Mouse (Mus musculus): ENCODE data around the gene Ms4a14. TPM values are rescaled to one million over a fixed set of nuclear protein-coding genes. Genes with fewer than 3 reads are reported as not detected.
"Not testable (repeated sequence)": the region's sequence is repeated elsewhere in the genome, so short reads cannot be mapped to it uniquely, and the experiment has no call there.

Ms4a14 gene
- polyA plus RNA-seq, 1 experiment: 0.19 TPM

DNA sequence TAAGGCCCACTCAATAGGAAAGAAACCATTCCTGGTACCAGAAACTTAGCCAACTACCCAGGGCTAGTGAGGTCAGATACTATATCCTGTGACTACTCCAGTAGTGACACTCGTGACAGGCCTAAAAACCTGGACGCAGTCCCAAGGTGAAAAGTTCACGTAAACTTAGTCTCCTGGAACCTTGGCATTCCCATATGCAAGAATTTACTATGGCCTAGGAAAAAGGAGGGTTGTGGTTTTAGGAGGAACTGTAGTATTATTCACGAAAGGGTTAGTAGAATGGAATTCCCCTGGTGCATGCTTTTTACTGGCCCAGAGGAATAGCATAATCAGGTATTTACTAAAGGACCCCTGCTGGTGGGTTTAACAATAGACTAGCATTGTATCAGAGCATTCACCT lies 2.5 kb upstream of the Ms4a14 start:
- Histone ChIP-seq H3K4me3 (replicated peaks; ENCODE audit: extremely low read depth, low read depth, low read length) (no peak overlapping the region), H3K4me1 (ENCODE audit: control insufficient read depth, insufficient read depth, low read length) (no peaks in the 10 kb centered on the region)
- no peak for TF ChIP-seq CTCF (IDR thresholded peaks at IDR 0.05; ENCODE audit: insufficient read depth, low read length)
- no peak for TF ChIP-seq POLR2A (IDR thresholded peaks at IDR 0.05; ENCODE audit: borderline replicate concordance, extremely low read depth, low read depth, low read length)
- WGBS: 80% methylated on average over 4 of the region's 4 CpGs
- DNase-seq: no peak

DNA sequence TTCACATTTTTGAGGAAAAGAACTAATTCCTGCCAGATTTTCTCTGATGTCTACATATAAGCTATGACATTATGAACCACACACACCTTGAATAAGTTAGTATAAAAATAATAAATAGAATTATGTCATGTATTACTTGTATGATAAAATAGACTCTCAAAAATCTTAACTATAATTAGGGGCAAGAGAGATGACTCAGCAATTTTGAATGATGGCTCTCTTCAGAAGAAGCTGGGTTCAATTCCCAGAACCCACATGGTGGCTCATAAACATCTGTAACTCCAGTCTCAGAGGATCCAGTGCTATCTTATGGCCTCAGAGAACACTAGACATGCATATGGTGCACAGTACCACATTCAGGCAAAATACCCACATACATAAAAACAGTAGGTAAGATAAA lies 5.4 kb downstream of the Ms4a14 start:
- no peaks in the 10 kb centered on the region for H3K4me1 ChIP-seq (ENCODE audit: control insufficient read depth, insufficient read depth, low read length)
- H3K4me3 ChIP-seq (replicated peaks; ENCODE audit: extremely low read depth, low read depth, low read length): no peak overlapping the region
- no peak for DNase-seq
- TF ChIP-seq CTCF (IDR thresholded peaks at IDR 0.05; ENCODE audit: insufficient read depth, low read length) (no peak), POLR2A (IDR thresholded peaks at IDR 0.05; ENCODE audit: borderline replicate concordance, extremely low read depth, low read depth, low read length) (no peak)

DNA sequence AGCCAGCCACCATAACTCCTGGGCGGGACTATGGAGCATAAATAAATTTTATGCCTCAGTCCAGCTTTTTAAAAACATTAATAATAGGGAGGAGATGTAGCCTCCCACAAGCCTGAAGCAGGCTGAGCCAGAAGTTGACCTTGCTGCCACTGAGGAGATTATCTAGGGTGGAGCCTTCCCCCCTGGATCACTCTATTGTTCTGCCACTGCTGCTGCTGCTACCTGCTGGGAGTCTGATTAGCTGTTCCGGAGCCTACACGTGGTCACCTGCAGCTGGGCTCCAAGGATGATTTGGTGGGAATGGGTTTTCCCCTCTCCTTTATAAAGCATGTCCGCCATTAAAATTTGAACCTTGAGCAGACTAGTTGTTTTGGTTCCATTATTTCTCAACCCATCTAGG lies 14.7 kb downstream of the Ms4a14 start:
- not testable (repeated sequence) for H3K4me1 ChIP-seq (ENCODE audit: control insufficient read depth, insufficient read depth, low read length); H3K4me3 ChIP-seq (replicated peaks; ENCODE audit: extremely low read depth, low read depth, low read length); DNase-seq
- WGBS: 59% methylated on average over 4 of the region's 4 CpGs

DNA sequence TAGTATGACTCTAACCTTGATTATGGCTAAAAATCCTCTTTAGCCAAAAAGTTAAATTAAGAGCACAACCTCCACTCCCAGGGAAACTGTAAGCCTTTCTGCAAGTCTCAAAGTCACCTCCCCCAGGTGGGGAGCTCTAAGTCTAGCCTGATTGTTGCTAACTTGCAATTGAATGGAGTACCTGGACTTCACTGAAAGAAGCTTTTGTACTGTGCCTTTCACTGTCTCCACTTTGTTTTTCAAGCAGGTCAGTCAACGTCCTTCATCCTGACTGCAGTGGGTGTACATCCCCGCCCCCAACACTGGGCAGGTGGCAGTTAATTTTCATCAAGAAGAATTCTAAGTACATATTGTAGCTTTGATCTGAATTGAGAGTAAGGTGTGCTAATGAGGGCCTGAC lies 15.3 kb downstream of the Ms4a14 start:
- no peaks in the 10 kb centered on the region for H3K4me1 ChIP-seq (ENCODE audit: control insufficient read depth, insufficient read depth, low read length)
- no peak for DNase-seq
- no peak overlapping the region for H3K4me3 ChIP-seq (replicated peaks; ENCODE audit: extremely low read depth, low read depth, low read length)
- 56% methylated on average over 2 of the region's 2 CpGs for WGBS
- no peak for TF ChIP-seq CTCF (IDR thresholded peaks at IDR 0.05; ENCODE audit: insufficient read depth, low read length)
- TF ChIP-seq POLR2A (IDR thresholded peaks at IDR 0.05; ENCODE audit: borderline replicate concordance, extremely low read depth, low read depth, low read length): no peak

DNA sequence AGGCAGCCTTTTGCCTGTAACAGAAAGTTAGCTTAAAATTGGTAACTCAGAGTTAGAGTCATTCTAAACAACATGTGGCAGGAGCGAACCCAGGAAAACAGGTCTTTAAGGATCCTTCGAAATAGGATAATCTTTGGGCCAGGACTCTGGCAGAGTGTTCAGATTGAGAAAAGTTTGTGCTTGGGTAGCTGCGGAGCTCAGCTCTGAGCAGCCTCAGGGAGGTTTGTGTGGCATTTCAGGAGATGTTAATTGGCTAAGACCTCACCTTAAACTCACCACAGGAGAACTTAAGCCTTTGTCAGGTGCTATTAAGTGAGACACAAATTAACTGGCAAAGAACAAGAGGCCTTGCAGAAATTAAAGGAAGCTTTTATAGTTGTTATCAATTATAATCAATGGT lies 20.6 kb downstream of the Ms4a14 start:
- H3K4me3 ChIP-seq (replicated peaks; ENCODE audit: extremely low read depth, low read depth, low read length); DNase-seq: not testable (repeated sequence)
- 16% methylated on average over 3 of the region's 3 CpGs for WGBS

DNA sequence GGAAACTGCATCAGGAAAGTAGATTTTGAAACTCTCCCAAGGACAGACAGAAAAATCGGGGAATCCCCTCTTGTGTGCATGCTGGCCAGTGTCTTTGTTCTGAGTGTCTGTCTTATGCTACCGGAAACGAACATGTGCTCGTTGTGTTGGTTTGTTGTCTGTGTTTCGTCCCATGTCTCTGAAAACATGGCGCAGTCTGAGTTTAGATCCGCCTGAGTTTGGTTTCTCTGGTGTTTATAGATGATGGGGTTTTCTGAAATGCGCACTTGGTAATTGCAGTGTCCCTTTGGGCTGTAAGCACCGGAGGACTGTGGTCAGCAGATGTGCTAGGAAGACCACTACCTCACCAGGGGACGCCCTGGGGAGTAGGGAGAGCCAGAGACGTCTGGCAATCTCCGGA lies 21.3 kb downstream of the Ms4a14 start:
- no peak for DNase-seq
- TF ChIP-seq POLR2A (IDR thresholded peaks at IDR 0.05; ENCODE audit: borderline replicate concordance, extremely low read depth, low read depth, low read length) (no peak), CTCF (IDR thresholded peaks at IDR 0.05; ENCODE audit: insufficient read depth, low read length) (no peak)
- 9% methylated on average over 12 of the region's 12 CpGs for WGBS
- Histone ChIP-seq H3K4me3 (replicated peaks; ENCODE audit: extremely low read depth, low read depth, low read length) (peak overlapping the region; percentile 69), H3K4me1 (ENCODE audit: control insufficient read depth, insufficient read depth, low read length) (no peaks in the 10 kb centered on the region)

More for the DNA sequence above, 20.6 kb downstream of the Ms4a14 start:
- not testable (repeated sequence) for H3K4me1 ChIP-seq (ENCODE audit: control insufficient read depth, insufficient read depth, low read length)

DNA sequence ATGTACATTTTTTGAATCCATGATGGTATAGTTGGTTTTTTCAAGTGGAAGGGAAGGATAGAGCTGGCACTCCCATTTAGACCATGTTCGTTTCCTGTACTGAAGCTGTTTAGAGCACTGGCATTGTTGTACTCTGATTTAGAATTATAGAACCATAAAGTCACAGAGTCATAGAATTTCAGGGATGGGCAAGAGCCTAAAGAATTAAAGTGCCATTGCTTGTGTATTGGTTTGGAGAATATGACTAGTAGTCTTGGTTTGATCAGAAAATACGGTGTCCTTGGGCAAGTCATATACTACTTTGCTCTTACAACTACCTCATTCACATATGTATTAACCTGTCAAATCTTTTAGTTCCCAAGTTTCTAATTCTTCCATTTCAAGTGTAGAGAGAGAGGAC lies 30.5 kb downstream of the Ms4a14 start, which contains the start of gene Ms4a5:
Gene Ms4a5, minus strand, starts transcription at position 101 of the 400 bp plus-strand sequence.
- H3K4me3 ChIP-seq (replicated peaks; ENCODE audit: extremely low read depth, low read depth, low read length): no peak within 1 kb of the TSS
- 93% methylated on average over 2 of the region's 2 CpGs for WGBS
- no peaks in the 10 kb centered on the region for H3K4me1 ChIP-seq (ENCODE audit: control insufficient read depth, insufficient read depth, low read length)
- no peak for DNase-seq
- TF ChIP-seq CTCF (IDR thresholded peaks at IDR 0.05; ENCODE audit: insufficient read depth, low read length): no peak
- no peak for TF ChIP-seq POLR2A (IDR thresholded peaks at IDR 0.05; ENCODE audit: borderline replicate concordance, extremely low read depth, low read depth, low read length)

DNA sequence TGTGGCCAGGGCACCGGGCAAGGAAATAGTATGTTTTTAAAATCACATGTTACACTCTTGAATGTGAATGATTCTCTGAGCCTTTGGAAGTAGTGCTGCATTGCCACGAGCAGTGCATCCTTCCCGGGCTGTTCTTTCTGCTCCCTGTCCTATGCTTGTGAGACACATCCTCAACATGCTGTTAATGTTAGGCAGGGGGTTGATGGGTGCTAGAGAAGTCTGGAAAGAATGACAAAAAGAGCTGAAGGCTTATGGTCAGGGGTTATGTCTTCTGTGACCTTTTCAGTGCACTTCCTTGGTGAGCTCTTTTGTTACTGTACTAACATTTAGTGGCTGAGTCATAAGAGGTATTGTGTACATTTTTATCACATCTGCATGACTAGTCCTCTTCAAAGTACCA lies 34.0 kb downstream of the Ms4a14 start:
- Histone ChIP-seq H3K4me3 (replicated peaks; ENCODE audit: extremely low read depth, low read depth, low read length) (no peak overlapping the region), H3K4me1 (ENCODE audit: control insufficient read depth, insufficient read depth, low read length) (no peaks in the 10 kb centered on the region)
- WGBS: 76% methylated on average over 3 of the region's 3 CpGs
- DNase-seq: no peak
- TF ChIP-seq POLR2A (IDR thresholded peaks at IDR 0.05; ENCODE audit: borderline replicate concordance, extremely low read depth, low read depth, low read length): no peak
- TF ChIP-seq CTCF (IDR thresholded peaks at IDR 0.05; ENCODE audit: insufficient read depth, low read length): no peak

DNA sequence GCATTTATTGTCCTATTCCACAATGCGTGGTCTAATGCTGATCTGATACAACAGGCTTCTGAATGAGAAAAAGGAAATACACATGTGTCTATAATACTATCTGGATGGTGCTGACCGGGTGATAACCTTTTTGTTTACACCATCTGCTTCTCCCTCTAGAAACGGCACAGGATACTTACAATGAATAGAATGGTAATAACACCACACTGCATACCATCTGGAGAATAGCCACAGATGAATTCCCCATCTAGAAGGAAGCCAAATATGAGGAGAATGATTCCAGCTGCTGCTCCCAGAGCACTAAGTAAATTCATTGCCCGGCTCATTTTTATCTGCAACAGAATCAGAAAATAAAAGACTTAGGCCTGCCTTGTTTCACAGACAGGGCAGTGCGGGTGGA lies 37.8 kb downstream of the Ms4a14 start:
- H3K4me1 ChIP-seq (ENCODE audit: control insufficient read depth, insufficient read depth, low read length): no peaks in the 10 kb centered on the region
- 38% methylated on average over 5 of the region's 5 CpGs for WGBS
- no peak overlapping the region for H3K4me3 ChIP-seq (replicated peaks; ENCODE audit: extremely low read depth, low read depth, low read length)
- DNase-seq: no peak
- TF ChIP-seq CTCF (IDR thresholded peaks at IDR 0.05; ENCODE audit: insufficient read depth, low read length): no peak
- no peak for TF ChIP-seq POLR2A (IDR thresholded peaks at IDR 0.05; ENCODE audit: borderline replicate concordance, extremely low read depth, low read depth, low read length)

DNA sequence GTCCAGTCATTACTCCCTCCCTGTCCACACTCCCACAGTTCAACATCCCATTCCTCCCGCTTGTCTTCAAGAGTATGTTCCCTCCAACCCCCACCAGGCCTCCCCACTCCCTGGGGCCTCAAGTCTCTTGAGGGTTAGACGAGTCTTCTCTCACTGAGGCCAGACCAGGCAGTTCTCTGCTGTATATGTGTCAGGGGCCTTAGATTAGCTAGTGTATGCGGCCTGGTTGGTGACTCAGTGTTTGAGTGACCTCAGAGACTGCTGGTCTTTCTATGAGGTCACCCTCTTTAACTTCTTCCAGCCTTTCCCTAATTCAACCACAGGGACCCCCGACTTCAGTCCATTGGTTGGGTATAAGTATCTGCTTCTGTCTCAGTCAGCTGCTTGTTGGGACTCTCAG lies 47.3 kb downstream of the Ms4a14 start:
- H3K4me3 ChIP-seq (replicated peaks; ENCODE audit: extremely low read depth, low read depth, low read length): no peak overlapping the region
- DNase-seq: no peak
- H3K4me1 ChIP-seq (ENCODE audit: control insufficient read depth, insufficient read depth, low read length): no peaks in the 10 kb centered on the region
- TF ChIP-seq POLR2A (IDR thresholded peaks at IDR 0.05; ENCODE audit: borderline replicate concordance, extremely low read depth, low read depth, low read length): no peak
- no peak for TF ChIP-seq CTCF (IDR thresholded peaks at IDR 0.05; ENCODE audit: insufficient read depth, low read length)
- 61% methylated on average over 4 of the region's 4 CpGs for whole genome bisulfite sequencing
